Mouse (Mus musculus) spleen, adult 2 months (tissue): Measurements from ENCODE around the gene Gm44805.

ENCODE experiments used
- CTCF ChIP-seq: fragments of 200-500 bp; IDR thresholded peaks from 2 replicates; pipeline ENCODE4 v1.5.1; 2011; ENCODE audit warnings: mild to moderate bottlenecking, inconsistent platforms; ENCODE audit not compliant: insufficient read depth, insufficient read length, insufficient replicate concordance; ENCODE audit errors: extremely low read depth
- POLR2A ChIP-seq: fragments of 200-500 bp; IDR thresholded peaks from 2 replicates; pipeline ENCODE4 v1.6.1; 2011; ENCODE audit warnings: low read depth, low read length, inconsistent platforms

- TF ChIP-seq POLR2A (no peak), CTCF (no peak)
Measured at GRCm38 (mm10) chr7:19632720-19633119, 48.5 kb downstream of the Gm44805 start.
